Mouse (Mus musculus): ENCODE measurements around the gene Prnd. TPM values are rescaled to one million over a fixed set of nuclear protein-coding genes. Genes with fewer than 3 reads are reported as not detected.

Gene Prnd
- 11.2 and 12.8 TPM in 2 replicates for polyA plus RNA-seq (2015; fragmentation: Nextera tagmentation; extraction: Ambion mirVana)

GRCm38 (mm10) chr2:131950598-131951095 is at the start of gene Prnd:
Gene Prnd (plus strand): TSS chr2:131950861.
- 0 out of 2 replicates have a peak, but pooled peaks have one; percentile 19 for ATAC-seq

GRCm38 (mm10) chr2:131902423-131902822 is 48.2 kb upstream of the Prnd start:
- no peak for ATAC-seq
- H3K9me3 ChIP-seq (ENCODE audit: control insufficient read depth, low read length) = no peaks in the 10 kb centered on the region
- H3K27me3 ChIP-seq (replicated peaks; ENCODE audit: control insufficient read depth, insufficient read depth, low read length) = no peaks in the 10 kb centered on the region
- H3K9ac ChIP-seq (replicated peaks; ENCODE audit: low read depth, low read length) = no peak overlapping the region
- H3K4me3 ChIP-seq (replicated peaks; ENCODE audit: low read length) = no peak overlapping the region
- WGBS = 54% methylated on average over 2 of the region's 3 CpGs
- H3K36me3 ChIP-seq (ENCODE audit: control insufficient read depth, insufficient read depth) = no peaks in the 10 kb centered on the region
- H3K27ac ChIP-seq (ENCODE audit: low read length) = no peak overlapping the region
- 0 out of 2 replicates have a peak, but pooled peaks cover 2% of the 10 kb centered on the region for H3K4me1 ChIP-seq (replicated peaks; ENCODE audit: control insufficient read depth, insufficient read depth, low read length)
- H3K4me2 ChIP-seq (ENCODE audit: low read length) = no peak overlapping the region

More at GRCm38 (mm10) chr2:131950598-131951095, at the start of gene Prnd:
- H3K4me3 ChIP-seq (replicated peaks; ENCODE audit: low read length) = no peak within 1 kb of the TSS
- H3K9ac ChIP-seq (replicated peaks; ENCODE audit: low read depth, low read length) = no peak within 1 kb of the TSS
- H3K9me3 ChIP-seq (ENCODE audit: control insufficient read depth, low read length) = no peaks in the 10 kb centered on the region
- no peaks in the 10 kb centered on the region for H3K36me3 ChIP-seq (ENCODE audit: control insufficient read depth, insufficient read depth)
- peaks cover 12% of the 10 kb centered on the region; the same call in 1 of the 2 replicates for H3K4me1 ChIP-seq (replicated peaks; ENCODE audit: control insufficient read depth, insufficient read depth, low read length)
- H3K4me2 ChIP-seq (ENCODE audit: low read length) = no peak within 1 kb of the TSS
- 0 out of 2 replicates have a peak, but pooled peaks cover 8% of the 10 kb centered on the region for H3K27me3 ChIP-seq (replicated peaks; ENCODE audit: control insufficient read depth, insufficient read depth, low read length)
- H3K27ac ChIP-seq (ENCODE audit: low read length) = no peak within 1 kb of the TSS
- WGBS = 23% methylated on average over 11 of the region's 11 CpGs

- WGBS = 58% methylated on average over 8 of the region's 8 CpGs
These were observed 47.8 kb upstream of the Prnd start for GRCm38 (mm10) chr2:131902867-131903266.

GRCm38 (mm10) chr2:131905025-131905424 is 45.6 kb upstream of the Prnd start:
- WGBS = 61% methylated on average over 5 of the region's 5 CpGs
- ATAC-seq = no peak
- peaks cover 4% of the 10 kb centered on the region; the same call in 1 of the 2 replicates for H3K4me1 ChIP-seq (replicated peaks; ENCODE audit: control insufficient read depth, insufficient read depth, low read length)
- H3K9me3 ChIP-seq (ENCODE audit: control insufficient read depth, low read length) = no peaks in the 10 kb centered on the region
- H3K27me3 ChIP-seq (replicated peaks; ENCODE audit: control insufficient read depth, insufficient read depth, low read length) = no peaks in the 10 kb centered on the region
- no peak overlapping the region for H3K9ac ChIP-seq (replicated peaks; ENCODE audit: low read depth, low read length)
- H3K27ac ChIP-seq (ENCODE audit: low read length) = no peak overlapping the region
- no peak overlapping the region for H3K4me2 ChIP-seq (ENCODE audit: low read length)
- no peak overlapping the region for H3K4me3 ChIP-seq (replicated peaks; ENCODE audit: low read length)
- no peaks in the 10 kb centered on the region for H3K36me3 ChIP-seq (ENCODE audit: control insufficient read depth, insufficient read depth)

More at GRCm38 (mm10) chr2:131902867-131903266, 47.8 kb upstream of the Prnd start:
- no peaks in the 10 kb centered on the region for H3K36me3 ChIP-seq (ENCODE audit: control insufficient read depth, insufficient read depth)
- H3K9me3 ChIP-seq (ENCODE audit: control insufficient read depth, low read length) = no peaks in the 10 kb centered on the region
- no peak overlapping the region for H3K4me3 ChIP-seq (replicated peaks; ENCODE audit: low read length)
- H3K27ac ChIP-seq (ENCODE audit: low read length) = no peak overlapping the region
- H3K4me1 ChIP-seq (replicated peaks; ENCODE audit: control insufficient read depth, insufficient read depth, low read length) = 0 out of 2 replicates have a peak, but pooled peaks cover 2% of the 10 kb centered on the region
- ATAC-seq = no peak
- no peaks in the 10 kb centered on the region for H3K27me3 ChIP-seq (replicated peaks; ENCODE audit: control insufficient read depth, insufficient read depth, low read length)
- H3K4me2 ChIP-seq (ENCODE audit: low read length) = no peak overlapping the region
- no peak overlapping the region for H3K9ac ChIP-seq (replicated peaks; ENCODE audit: low read depth, low read length)

GRCm38 (mm10) chr2:131905776-131906175 is 44.9 kb upstream of the Prnd start:
- Histone ChIP-seq H3K4me2 (ENCODE audit: low read length) (no peak overlapping the region), H3K27me3 (replicated peaks; ENCODE audit: control insufficient read depth, insufficient read depth, low read length) (no peaks in the 10 kb centered on the region), H3K9ac (replicated peaks; ENCODE audit: low read depth, low read length) (no peak overlapping the region), H3K36me3 (ENCODE audit: control insufficient read depth, insufficient read depth) (no peaks in the 10 kb centered on the region), H3K9me3 (ENCODE audit: control insufficient read depth, low read length) (no peaks in the 10 kb centered on the region), H3K4me1 (replicated peaks; ENCODE audit: control insufficient read depth, insufficient read depth, low read length) (peaks cover 4% of the 10 kb centered on the region; the same call in 1 of the 2 replicates), H3K27ac (ENCODE audit: low read length) (no peak overlapping the region), H3K4me3 (replicated peaks; ENCODE audit: low read length) (no peak overlapping the region)
- WGBS = 50% methylated on average over 6 of the region's 6 CpGs
- no peak for ATAC-seq

- Histone ChIP-seq H3K9ac (replicated peaks; ENCODE audit: low read depth, low read length) (no peak overlapping the region), H3K4me3 (replicated peaks; ENCODE audit: low read length) (no peak overlapping the region), H3K4me2 (ENCODE audit: low read length) (no peak overlapping the region), H3K9me3 (ENCODE audit: control insufficient read depth, low read length) (no peaks in the 10 kb centered on the region), H3K4me1 (replicated peaks; ENCODE audit: control insufficient read depth, insufficient read depth, low read length) (peaks cover 4% of the 10 kb centered on the region), H3K27ac (ENCODE audit: low read length) (no peak overlapping the region), H3K27me3 (replicated peaks; ENCODE audit: control insufficient read depth, insufficient read depth, low read length) (no peaks in the 10 kb centered on the region), H3K36me3 (ENCODE audit: control insufficient read depth, insufficient read depth) (no peaks in the 10 kb centered on the region)
- WGBS = 89% methylated on average over 3 of the region's 3 CpGs
- ATAC-seq = no peak
These were observed 44.4 kb upstream of the Prnd start for GRCm38 (mm10) chr2:131906266-131906665.

GRCm38 (mm10) chr2:131906846-131907245 is 43.8 kb upstream of the Prnd start:
- peaks cover 9% of the 10 kb centered on the region for H3K4me1 ChIP-seq (replicated peaks; ENCODE audit: control insufficient read depth, insufficient read depth, low read length)
- no peak overlapping the region for H3K4me2 ChIP-seq (ENCODE audit: low read length)
- H3K36me3 ChIP-seq (ENCODE audit: control insufficient read depth, insufficient read depth) = no peaks in the 10 kb centered on the region
- no peaks in the 10 kb centered on the region for H3K27me3 ChIP-seq (replicated peaks; ENCODE audit: control insufficient read depth, insufficient read depth, low read length)
- H3K9me3 ChIP-seq (ENCODE audit: control insufficient read depth, low read length) = no peaks in the 10 kb centered on the region
- no peak overlapping the region for H3K27ac ChIP-seq (ENCODE audit: low read length)
- 76% methylated on average over 1 of the region's 1 CpGs for WGBS
- ATAC-seq = no peak
- H3K4me3 ChIP-seq (replicated peaks; ENCODE audit: low read length) = no peak overlapping the region
- H3K9ac ChIP-seq (replicated peaks; ENCODE audit: low read depth, low read length) = no peak overlapping the region

- no peak overlapping the region for H3K4me3 ChIP-seq (replicated peaks; ENCODE audit: low read length)
- no peak for ATAC-seq
These were observed 43.4 kb upstream of the Prnd start for GRCm38 (mm10) chr2:131907311-131907710.

GRCm38 (mm10) chr2:131908351-131908861 is 42.3 kb upstream of the Prnd start:
- no peaks in the 10 kb centered on the region for H3K27me3 ChIP-seq (replicated peaks; ENCODE audit: control insufficient read depth, insufficient read depth, low read length)
- 88% methylated on average over 7 of the region's 7 CpGs for WGBS
- no peak overlapping the region for H3K4me3 ChIP-seq (replicated peaks; ENCODE audit: low read length)
- no peak overlapping the region for H3K4me2 ChIP-seq (ENCODE audit: low read length)
- H3K36me3 ChIP-seq (ENCODE audit: control insufficient read depth, insufficient read depth) = no peaks in the 10 kb centered on the region
- ATAC-seq = no peak
- H3K9me3 ChIP-seq (ENCODE audit: control insufficient read depth, low read length) = no peaks in the 10 kb centered on the region
- H3K4me1 ChIP-seq (replicated peaks; ENCODE audit: control insufficient read depth, insufficient read depth, low read length) = peaks cover 20% of the 10 kb centered on the region
- no peak overlapping the region for H3K9ac ChIP-seq (replicated peaks; ENCODE audit: low read depth, low read length)
- no peak overlapping the region for H3K27ac ChIP-seq (ENCODE audit: low read length)

More at GRCm38 (mm10) chr2:131907311-131907710, 43.4 kb upstream of the Prnd start:
- H3K4me2 ChIP-seq (ENCODE audit: low read length) = no peak overlapping the region
- no peaks in the 10 kb centered on the region for H3K9me3 ChIP-seq (ENCODE audit: control insufficient read depth, low read length)
- no peak overlapping the region for H3K27ac ChIP-seq (ENCODE audit: low read length)
- H3K36me3 ChIP-seq (ENCODE audit: control insufficient read depth, insufficient read depth) = no peaks in the 10 kb centered on the region
- H3K9ac ChIP-seq (replicated peaks; ENCODE audit: low read depth, low read length) = no peak overlapping the region
- peaks cover 12% of the 10 kb centered on the region for H3K4me1 ChIP-seq (replicated peaks; ENCODE audit: control insufficient read depth, insufficient read depth, low read length)
- H3K27me3 ChIP-seq (replicated peaks; ENCODE audit: control insufficient read depth, insufficient read depth, low read length) = no peaks in the 10 kb centered on the region
- WGBS = 83% methylated on average over 5 of the region's 5 CpGs
